Mouse (Mus musculus): ENCODE measurements around the gene Jam2. TPM values are rescaled to one million over a fixed set of nuclear protein-coding genes. Genes with fewer than 3 reads are reported as not detected.

Jam2 gene
- polyA plus RNA-seq, 1 experiment from 2014 or later: 21.6 TPM

DNA sequence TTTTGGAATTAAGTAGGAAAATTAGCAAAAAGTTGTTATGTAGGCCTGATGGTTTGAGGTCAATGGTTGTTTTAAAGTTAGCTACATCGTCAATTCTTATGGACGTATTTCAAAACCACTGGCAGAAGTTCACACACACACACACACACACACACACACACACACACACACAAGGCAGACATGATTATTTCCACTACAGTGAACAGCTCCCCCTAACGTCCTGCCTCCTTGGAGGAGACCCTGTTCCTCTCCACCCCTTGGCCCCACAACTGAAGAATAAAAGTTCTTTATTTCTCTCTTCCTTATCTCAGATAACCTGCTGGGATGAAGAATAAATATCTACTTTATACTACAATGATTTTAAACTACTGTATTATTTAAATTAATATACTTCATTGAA is 21.4 kb downstream of the Jam2 start:
- Histone ChIP-seq H3K4me3 (ENCODE audit: low read depth, low read length) (no peak overlapping the region), H3K9me3 (ENCODE audit: control insufficient read depth, low read length) (no peaks in the 10 kb centered on the region), H3K4me1 (ENCODE audit: control insufficient read depth, insufficient read depth, low read length) (no peaks in the 10 kb centered on the region), H3K9ac (ENCODE audit: low read depth, low read length) (no peak overlapping the region), H3K27me3 (replicated peaks; ENCODE audit: control insufficient read depth, insufficient read depth, low read length) (no peaks in the 10 kb centered on the region), H3K36me3 (ENCODE audit: control insufficient read depth, insufficient read depth, low read length) (no peaks in the 10 kb centered on the region), H3K4me2 (ENCODE audit: low read depth, low read length) (no peak overlapping the region), H3K27ac (replicated peaks; ENCODE audit: low read depth, low read length) (no peak overlapping the region)
- DNase-seq (ENCODE audit: low spot score) (no peak), ATAC-seq (ENCODE audit: low read depth) (no peak)
- 65% methylated on average over 3 of the region's 3 CpGs for WGBS

DNA sequence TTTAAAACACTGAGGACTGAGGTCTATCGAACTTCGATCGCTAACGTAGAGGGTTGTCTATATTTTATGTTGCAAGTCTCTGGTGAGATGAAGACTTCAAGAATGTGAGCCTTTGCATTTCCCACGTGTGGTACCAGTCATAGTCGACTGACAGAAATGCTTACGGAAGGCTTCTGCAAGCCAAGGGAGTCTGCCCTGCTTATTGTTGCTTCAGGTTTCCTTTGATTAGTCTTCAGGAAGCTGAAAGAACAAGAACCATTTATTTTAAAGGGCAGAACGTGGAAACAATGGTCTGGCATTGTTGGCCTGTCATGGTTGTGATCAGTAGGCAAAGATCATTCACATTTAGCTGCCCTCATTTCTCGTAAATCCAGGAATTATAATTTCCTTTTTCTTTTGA is 22.8 kb downstream of the Jam2 start:
- Histone ChIP-seq H3K4me3 (ENCODE audit: low read depth, low read length) (no peak overlapping the region), H3K36me3 (ENCODE audit: control insufficient read depth, insufficient read depth, low read length) (no peaks in the 10 kb centered on the region), H3K9ac (ENCODE audit: low read depth, low read length) (no peak overlapping the region), H3K4me1 (ENCODE audit: control insufficient read depth, insufficient read depth, low read length) (no peaks in the 10 kb centered on the region), H3K9me3 (ENCODE audit: control insufficient read depth, low read length) (no peaks in the 10 kb centered on the region), H3K4me2 (ENCODE audit: low read depth, low read length) (no peak overlapping the region), H3K27me3 (replicated peaks; ENCODE audit: control insufficient read depth, insufficient read depth, low read length) (no peaks in the 10 kb centered on the region), H3K27ac (replicated peaks; ENCODE audit: low read depth, low read length) (no peak overlapping the region)
- no peak for DNase-seq (ENCODE audit: low spot score)
- ATAC-seq (ENCODE audit: low read depth): no peak
- WGBS: 79% methylated on average over 9 of the region's 9 CpGs

DNA sequence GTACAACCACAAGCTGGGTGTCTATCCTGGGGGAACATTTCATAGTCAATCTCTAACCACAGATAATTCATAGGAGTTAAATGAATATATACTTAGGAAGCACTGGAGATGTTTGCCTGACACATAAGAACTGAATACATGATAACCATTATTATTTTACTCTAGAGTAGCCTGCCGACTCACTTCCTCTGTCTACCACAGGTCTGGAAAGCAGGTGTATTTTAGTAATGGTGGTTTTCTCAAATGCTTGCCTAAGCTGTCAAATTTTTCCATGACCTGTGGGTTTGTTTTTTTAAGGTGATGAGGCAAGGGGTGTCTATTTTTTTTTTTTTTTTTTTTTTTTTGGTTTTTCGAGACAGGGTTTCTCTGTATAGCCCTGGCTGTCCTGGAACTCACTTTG is 26.1 kb downstream of the Jam2 start:
- Histone ChIP-seq H3K4me2 (ENCODE audit: low read depth, low read length) (no peak overlapping the region), H3K27me3 (replicated peaks; ENCODE audit: control insufficient read depth, insufficient read depth, low read length) (no peaks in the 10 kb centered on the region), H3K27ac (replicated peaks; ENCODE audit: low read depth, low read length) (no peak overlapping the region), H3K4me3 (ENCODE audit: low read depth, low read length) (no peak overlapping the region), H3K4me1 (ENCODE audit: control insufficient read depth, insufficient read depth, low read length) (no peaks in the 10 kb centered on the region), H3K9ac (ENCODE audit: low read depth, low read length) (no peak overlapping the region), H3K9me3 (ENCODE audit: control insufficient read depth, low read length) (no peaks in the 10 kb centered on the region), H3K36me3 (ENCODE audit: control insufficient read depth, insufficient read depth, low read length) (no peaks in the 10 kb centered on the region)
- WGBS: 84% methylated on average over 1 of the region's 2 CpGs
- ATAC-seq (ENCODE audit: low read depth): no peak
- no peak for DNase-seq (ENCODE audit: low spot score)

GRCm38 (mm10) chr16:84802217-84802616 is 28.3 kb downstream of the Jam2 start:
- no peak overlapping the region for H3K9ac ChIP-seq (ENCODE audit: low read depth, low read length)
- H3K36me3 ChIP-seq (ENCODE audit: control insufficient read depth, insufficient read depth, low read length): no peaks in the 10 kb centered on the region
- H3K4me2 ChIP-seq (ENCODE audit: low read depth, low read length): no peak overlapping the region
- DNase-seq (ENCODE audit: low spot score) (peak; percentile 53), ATAC-seq (ENCODE audit: low read depth) (no peak)
- no peaks in the 10 kb centered on the region for H3K27me3 ChIP-seq (replicated peaks; ENCODE audit: control insufficient read depth, insufficient read depth, low read length)
- no peak overlapping the region for H3K4me3 ChIP-seq (ENCODE audit: low read depth, low read length)
- H3K4me1 ChIP-seq (ENCODE audit: control insufficient read depth, insufficient read depth, low read length): no peaks in the 10 kb centered on the region
- WGBS: 55% methylated on average over 6 of the region's 6 CpGs
- H3K9me3 ChIP-seq (ENCODE audit: control insufficient read depth, low read length): no peaks in the 10 kb centered on the region
- no peak overlapping the region for H3K27ac ChIP-seq (replicated peaks; ENCODE audit: low read depth, low read length)

- no peak overlapping the region for H3K4me3 ChIP-seq (ENCODE audit: low read depth, low read length)
- ATAC-seq (ENCODE audit: low read depth) (no peak), DNase-seq (ENCODE audit: low spot score) (no peak)
- H3K4me2 ChIP-seq (ENCODE audit: low read depth, low read length): no peak overlapping the region
- no peaks in the 10 kb centered on the region for H3K9me3 ChIP-seq (ENCODE audit: control insufficient read depth, low read length)
- H3K36me3 ChIP-seq (ENCODE audit: control insufficient read depth, insufficient read depth, low read length): no peaks in the 10 kb centered on the region
- H3K9ac ChIP-seq (ENCODE audit: low read depth, low read length): no peak overlapping the region
- H3K27me3 ChIP-seq (replicated peaks; ENCODE audit: control insufficient read depth, insufficient read depth, low read length): no peaks in the 10 kb centered on the region
- no peak overlapping the region for H3K27ac ChIP-seq (replicated peaks; ENCODE audit: low read depth, low read length)
- H3K4me1 ChIP-seq (ENCODE audit: control insufficient read depth, insufficient read depth, low read length): no peaks in the 10 kb centered on the region
- 84% methylated on average over 5 of the region's 5 CpGs for WGBS
Observed at GRCm38 (mm10) chr16:84804866-84805265, 30.9 kb downstream of the Jam2 start.

DNA sequence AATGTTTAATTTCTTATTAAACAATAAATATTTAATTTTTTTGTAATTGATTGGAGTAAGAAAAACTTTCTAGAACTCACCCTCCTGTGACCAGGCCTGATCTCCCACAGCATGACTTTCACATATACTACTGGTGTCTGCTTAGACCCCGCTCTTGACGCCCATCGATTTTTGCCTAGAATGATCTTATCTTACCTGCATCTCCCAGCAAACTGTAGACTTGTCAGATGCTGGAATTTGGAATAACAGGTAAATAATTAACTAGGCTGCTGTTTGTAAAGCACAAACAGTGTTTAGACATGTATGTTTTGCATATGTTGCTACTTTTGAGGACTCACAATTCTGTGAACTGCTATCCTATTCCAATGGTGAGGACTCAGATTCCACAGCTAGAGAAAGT is 32.3 kb downstream of the Jam2 start:
- ATAC-seq (ENCODE audit: low read depth): no peak
- H3K4me1 ChIP-seq (ENCODE audit: control insufficient read depth, insufficient read depth, low read length): no peaks in the 10 kb centered on the region
- H3K4me3 ChIP-seq (ENCODE audit: low read depth, low read length): no peak overlapping the region
- 92% methylated on average over 3 of the region's 3 CpGs for WGBS
- DNase-seq (ENCODE audit: low spot score): no peak
- H3K27ac ChIP-seq (replicated peaks; ENCODE audit: low read depth, low read length): no peak overlapping the region
- H3K36me3 ChIP-seq (ENCODE audit: control insufficient read depth, insufficient read depth, low read length): no peaks in the 10 kb centered on the region
- H3K4me2 ChIP-seq (ENCODE audit: low read depth, low read length): no peak overlapping the region
- no peak overlapping the region for H3K9ac ChIP-seq (ENCODE audit: low read depth, low read length)
- H3K27me3 ChIP-seq (replicated peaks; ENCODE audit: control insufficient read depth, insufficient read depth, low read length): no peaks in the 10 kb centered on the region
- H3K9me3 ChIP-seq (ENCODE audit: control insufficient read depth, low read length): no peaks in the 10 kb centered on the region

DNA sequence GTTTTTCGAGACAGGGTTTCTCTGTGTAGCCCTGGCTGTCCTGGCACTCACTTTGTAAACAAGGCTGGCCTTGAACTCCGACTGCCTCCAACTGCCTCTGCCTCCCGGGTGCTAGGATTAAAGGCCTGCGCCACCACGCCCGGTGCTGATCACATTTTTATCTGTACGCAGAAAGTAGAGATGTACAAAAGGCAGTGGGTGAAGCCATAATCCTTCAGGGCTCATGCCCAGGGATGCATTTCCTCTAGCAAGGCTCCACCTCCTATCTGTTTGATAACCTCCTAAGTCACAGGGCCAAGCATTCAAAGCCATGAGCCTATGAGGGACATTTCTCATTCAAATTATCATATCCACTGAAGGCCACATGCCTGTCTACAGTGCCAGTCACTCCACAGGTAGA is 34.0 kb downstream of the Jam2 start:
- Histone ChIP-seq H3K9me3 (ENCODE audit: control insufficient read depth, low read length) (no peaks in the 10 kb centered on the region), H3K27me3 (replicated peaks; ENCODE audit: control insufficient read depth, insufficient read depth, low read length) (no peaks in the 10 kb centered on the region), H3K4me2 (ENCODE audit: low read depth, low read length) (no peak overlapping the region), H3K9ac (ENCODE audit: low read depth, low read length) (no peak overlapping the region), H3K4me1 (ENCODE audit: control insufficient read depth, insufficient read depth, low read length) (no peaks in the 10 kb centered on the region), H3K4me3 (ENCODE audit: low read depth, low read length) (no peak overlapping the region), H3K36me3 (ENCODE audit: control insufficient read depth, insufficient read depth, low read length) (no peaks in the 10 kb centered on the region), H3K27ac (replicated peaks; ENCODE audit: low read depth, low read length) (no peak overlapping the region)
- WGBS: 95% methylated on average over 7 of the region's 7 CpGs
- DNase-seq (ENCODE audit: low spot score): no peak
- no peak for ATAC-seq (ENCODE audit: low read depth)

- WGBS: 87% methylated on average over 1 of the region's 1 CpGs
- no peaks in the 10 kb centered on the region for H3K9me3 ChIP-seq (ENCODE audit: control insufficient read depth, low read length)
- no peaks in the 10 kb centered on the region for H3K4me1 ChIP-seq (ENCODE audit: control insufficient read depth, insufficient read depth, low read length)
- no peaks in the 10 kb centered on the region for H3K27me3 ChIP-seq (replicated peaks; ENCODE audit: control insufficient read depth, insufficient read depth, low read length)
- no peaks in the 10 kb centered on the region for H3K36me3 ChIP-seq (ENCODE audit: control insufficient read depth, insufficient read depth, low read length)
- DNase-seq (ENCODE audit: low spot score) (no peak), ATAC-seq (ENCODE audit: low read depth) (no peak)
- no peak overlapping the region for H3K4me3 ChIP-seq (ENCODE audit: low read depth, low read length)
- no peak overlapping the region for H3K27ac ChIP-seq (replicated peaks; ENCODE audit: low read depth, low read length)
- H3K4me2 ChIP-seq (ENCODE audit: low read depth, low read length): no peak overlapping the region
- no peak overlapping the region for H3K9ac ChIP-seq (ENCODE audit: low read depth, low read length)
Observed at GRCm38 (mm10) chr16:84810254-84810653, 36.3 kb downstream of the Jam2 start.

DNA sequence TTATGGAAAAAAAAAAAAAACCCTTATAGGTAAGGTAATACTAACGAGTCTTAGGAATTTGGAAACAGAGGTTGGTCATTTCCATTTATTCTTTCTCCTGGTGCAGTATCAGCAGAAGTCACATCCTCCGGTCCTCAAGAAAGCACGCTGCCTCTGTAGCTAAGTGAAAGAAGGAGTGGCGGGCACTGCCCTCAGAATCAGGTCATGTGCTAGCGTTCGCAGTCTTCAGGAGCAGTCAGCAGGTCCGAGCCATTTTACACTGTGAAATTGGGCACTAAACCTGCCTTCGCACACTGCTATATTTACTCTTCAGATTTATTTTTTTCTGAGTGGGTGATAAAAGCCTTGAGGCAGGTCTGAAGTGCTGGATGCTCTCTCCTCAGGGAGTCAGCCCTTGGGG is 39.9 kb downstream of the Jam2 start:
- H3K36me3 ChIP-seq (ENCODE audit: control insufficient read depth, insufficient read depth, low read length): no peaks in the 10 kb centered on the region
- no peaks in the 10 kb centered on the region for H3K4me1 ChIP-seq (ENCODE audit: control insufficient read depth, insufficient read depth, low read length)
- 77% methylated on average over 8 of the region's 8 CpGs for WGBS
- H3K27me3 ChIP-seq (replicated peaks; ENCODE audit: control insufficient read depth, insufficient read depth, low read length): no peaks in the 10 kb centered on the region
- ATAC-seq (ENCODE audit: low read depth) (no peak), DNase-seq (ENCODE audit: low spot score) (no peak)
- no peaks in the 10 kb centered on the region for H3K9me3 ChIP-seq (ENCODE audit: control insufficient read depth, low read length)
- no peak overlapping the region for H3K4me3 ChIP-seq (ENCODE audit: low read depth, low read length)
- no peak overlapping the region for H3K9ac ChIP-seq (ENCODE audit: low read depth, low read length)
- no peak overlapping the region for H3K27ac ChIP-seq (replicated peaks; ENCODE audit: low read depth, low read length)
- no peak overlapping the region for H3K4me2 ChIP-seq (ENCODE audit: low read depth, low read length)

All from embryonic facial prominence, embryonic 14.5 days (tissue).